Mouse (Mus musculus): ENCODE measurements around the gene Lst1. TPM values are rescaled to one million over a fixed set of nuclear protein-coding genes. Genes with fewer than 3 reads are reported as not detected.
A peak's percentile ranks its signal among the peaks of the same experiment; 100 is the strongest.
"Not testable (repeated sequence)": the region's sequence is repeated elsewhere in the genome, so short reads cannot be mapped to it uniquely, and the experiment has no call there.

Lst1 gene
- 1 to 10 TPM; 3.5 to 4.1 TPM for total RNA-seq (2021)
- long read RNA-seq, experiment 1, result 0 reads
- long read RNA-seq, experiment 2, partial matches to known transcripts, result 0 of 2 reads
- long read RNA-seq, experiment 2, other reads (novel, unspliced or antisense), result 0 of 2 reads

DNA sequence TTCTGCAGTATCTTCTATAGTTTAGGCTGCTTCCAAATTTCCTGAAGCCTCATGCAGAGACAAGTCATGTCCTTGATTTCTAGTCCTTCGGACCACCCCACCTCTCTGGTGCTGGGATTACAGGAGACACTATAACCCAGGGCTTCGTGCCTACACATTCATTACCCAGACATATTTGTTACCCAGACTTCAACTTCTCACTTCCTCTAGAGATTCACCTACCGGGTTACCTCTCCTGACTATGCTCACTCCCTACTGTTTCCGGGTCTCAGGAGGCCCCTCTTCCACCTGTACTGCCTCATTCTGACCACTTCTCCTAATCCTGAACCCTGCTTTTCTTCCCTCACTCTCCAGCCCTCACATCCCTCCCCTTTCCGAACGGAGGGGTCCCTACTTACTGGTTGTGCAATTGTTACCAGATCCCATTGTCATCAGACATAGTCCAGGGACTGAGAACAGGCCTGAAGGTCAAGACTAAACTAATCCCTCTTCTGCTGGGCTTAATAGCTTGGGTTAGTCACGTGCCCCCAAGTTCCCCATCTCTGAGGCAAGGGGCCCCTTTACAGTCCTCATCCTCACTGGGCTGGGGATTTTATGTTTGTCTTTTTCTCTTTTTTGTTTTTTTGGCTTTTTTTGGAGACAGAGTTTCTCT is at the start of gene Lst1:
Gene Lst1, minus strand, starts transcription at position 481 of the 652 bp plus-strand sequence.
- DNase-seq (ENCODE audit: low spot score in 2 of 2), result no peak

DNA sequence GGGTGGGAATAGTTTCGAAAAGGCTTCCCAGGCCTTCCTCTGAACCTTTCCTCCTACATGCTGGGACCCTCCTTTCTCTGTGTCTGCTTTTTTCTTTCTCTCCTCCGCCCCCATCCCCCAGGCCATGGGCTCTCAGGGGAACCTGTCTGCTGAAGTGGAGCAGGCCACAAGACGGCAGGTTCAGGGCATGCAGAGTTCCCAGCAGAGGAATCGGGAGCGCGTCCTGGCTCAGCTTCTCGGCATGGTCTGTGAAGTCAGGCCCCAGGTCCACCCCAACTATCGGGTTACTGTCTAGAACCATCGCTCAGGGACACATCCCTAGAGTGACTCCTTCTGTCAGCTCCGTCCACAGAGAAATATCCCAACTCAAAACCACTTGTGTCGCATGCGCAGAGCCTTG is 49.3 kb upstream of the Lst1 start:
- no peak for DNase-seq (ENCODE audit: low spot score in 2 of 2)

DNA sequence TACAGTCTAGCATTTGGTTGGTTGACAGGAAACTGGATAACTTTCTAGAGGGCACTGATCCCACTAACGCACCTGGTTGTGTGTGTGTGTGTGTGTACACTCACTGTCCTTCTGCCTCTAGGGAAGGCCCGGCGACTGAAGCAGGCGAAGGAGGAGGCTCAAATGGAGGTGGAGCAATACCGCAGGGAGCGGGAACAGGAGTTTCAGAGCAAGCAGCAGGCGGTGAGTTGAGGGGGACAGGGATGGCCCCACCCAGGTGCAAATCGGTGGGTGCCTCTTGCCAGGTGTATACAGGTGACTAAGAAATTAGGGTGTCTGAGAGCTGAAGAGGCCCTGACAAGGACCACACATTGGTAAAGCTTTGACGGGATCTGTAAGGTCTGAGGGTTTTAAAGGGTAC is 48.8 kb upstream of the Lst1 start:
- DNase-seq (ENCODE audit: low spot score in 2 of 2), result no peak

DNA sequence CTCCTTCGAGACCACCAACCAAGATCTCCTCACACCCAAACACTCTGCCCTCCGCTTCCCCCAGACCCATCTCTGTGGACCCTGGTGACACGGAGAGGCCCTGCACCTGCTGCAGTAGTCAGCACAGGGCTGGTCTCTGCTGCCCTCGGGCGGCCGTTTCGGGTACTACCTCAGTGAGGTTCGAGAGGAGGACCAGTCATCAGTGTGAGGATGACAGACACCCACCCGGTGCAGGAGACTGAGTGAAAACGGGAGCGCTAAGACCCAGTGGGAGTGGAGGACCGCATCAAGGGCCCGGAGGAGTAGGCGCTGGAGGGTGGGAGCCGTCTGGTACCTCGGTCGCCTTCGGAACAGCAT is 48.1 kb upstream of the Lst1 start:
- peak; percentile 99 to 100 for DNase-seq (ENCODE audit: low spot score in 2 of 2)

- DNase-seq (ENCODE audit: low spot score in 2 of 2), result peak; percentile 76 to 77
Observed at GRCm38 (mm10) chr17:35235614-35236389, 47.6 kb upstream of the Lst1 start, which contains the start of gene Nfkbil1. TSS of gene Nfkbil1 (minus strand) at chr17:35235792.

GRCm38 (mm10) chr17:35234903-35235302 is 46.7 kb upstream of the Lst1 start:
- peak; percentile 52 to 56 for DNase-seq (ENCODE audit: low spot score in 2 of 2)

GRCm38 (mm10) chr17:35234090-35234489 is 45.9 kb upstream of the Lst1 start:
- DNase-seq (ENCODE audit: low spot score in 2 of 2), result not testable (repeated sequence)

GRCm38 (mm10) chr17:35233114-35233980 is 45.1 kb upstream of the Lst1 start, which contains the start of gene Atp6v1g2:
TSS of gene Atp6v1g2 (plus strand) at chr17:35233660.
- no peak for DNase-seq (ENCODE audit: low spot score in 2 of 2)

GRCm38 (mm10) chr17:35232659-35233058 is 44.4 kb upstream of the Lst1 start:
- no peak for DNase-seq (ENCODE audit: low spot score in 2 of 2)

DNA sequence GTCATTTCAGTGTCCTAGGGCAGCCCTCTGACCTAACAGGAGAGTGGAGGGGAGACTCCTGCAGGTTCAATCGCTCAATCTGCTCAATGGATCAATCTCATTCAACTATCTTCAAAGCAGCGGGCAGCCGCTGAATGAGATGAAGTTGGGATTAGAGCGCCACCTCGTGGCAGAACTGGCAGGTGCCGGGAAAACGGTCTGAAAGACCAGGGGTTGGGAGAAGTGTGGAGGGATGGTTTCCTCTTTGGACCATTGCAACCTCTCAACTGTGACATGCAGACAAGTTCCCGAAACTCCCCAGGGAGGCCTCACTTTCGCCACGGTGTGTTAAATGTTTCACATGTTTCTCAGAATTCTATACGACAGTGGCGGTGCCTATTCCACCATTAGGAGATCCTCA is 43.8 kb upstream of the Lst1 start:
- peak; percentile 89 to 93 for DNase-seq (ENCODE audit: low spot score in 2 of 2)

GRCm38 (mm10) chr17:35231022-35231421 is 42.8 kb upstream of the Lst1 start:
- DNase-seq (ENCODE audit: low spot score in 2 of 2), result no peak

GRCm38 (mm10) chr17:35226561-35227046 is 38.4 kb upstream of the Lst1 start:
- no peak for DNase-seq (ENCODE audit: low spot score in 2 of 2)

- no peak for DNase-seq (ENCODE audit: low spot score in 2 of 2)
Observed at GRCm38 (mm10) chr17:35225456-35225855, 37.2 kb upstream of the Lst1 start.

GRCm38 (mm10) chr17:35224641-35225040 is 36.4 kb upstream of the Lst1 start:
- no peak for DNase-seq (ENCODE audit: low spot score in 2 of 2)

DNA sequence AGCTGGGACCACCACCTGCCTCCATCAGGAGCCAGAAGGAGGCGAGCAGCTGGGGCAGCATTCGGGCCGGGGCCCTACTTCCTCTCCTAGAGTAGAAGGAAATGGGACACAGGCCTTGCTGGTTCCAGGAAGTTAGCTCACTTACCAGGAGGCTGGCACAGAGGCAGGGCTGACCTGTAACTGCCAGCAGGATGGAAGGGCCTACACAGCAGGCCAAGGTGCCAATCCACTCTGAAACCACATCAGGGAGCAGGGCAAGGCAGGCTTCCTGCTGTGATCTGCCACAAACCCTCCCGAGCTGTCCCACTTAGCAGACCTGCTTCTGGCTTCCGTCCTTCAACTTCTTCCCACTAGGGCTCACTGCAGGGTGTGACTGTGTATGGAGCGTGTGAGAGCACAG is 34.1 kb upstream of the Lst1 start:
- no peak for DNase-seq (ENCODE audit: low spot score in 2 of 2)

GRCm38 (mm10) chr17:35220156-35220952 is 32.1 kb upstream of the Lst1 start, which contains the start of gene Gm16181:
TSS of gene Gm16181 (plus strand) at chr17:35220834.
- DNase-seq (ENCODE audit: low spot score in 2 of 2), result no peak

- DNase-seq (ENCODE audit: low spot score in 2 of 2), result no peak
Observed at GRCm38 (mm10) chr17:35219601-35220041, 31.4 kb upstream of the Lst1 start.

DNA sequence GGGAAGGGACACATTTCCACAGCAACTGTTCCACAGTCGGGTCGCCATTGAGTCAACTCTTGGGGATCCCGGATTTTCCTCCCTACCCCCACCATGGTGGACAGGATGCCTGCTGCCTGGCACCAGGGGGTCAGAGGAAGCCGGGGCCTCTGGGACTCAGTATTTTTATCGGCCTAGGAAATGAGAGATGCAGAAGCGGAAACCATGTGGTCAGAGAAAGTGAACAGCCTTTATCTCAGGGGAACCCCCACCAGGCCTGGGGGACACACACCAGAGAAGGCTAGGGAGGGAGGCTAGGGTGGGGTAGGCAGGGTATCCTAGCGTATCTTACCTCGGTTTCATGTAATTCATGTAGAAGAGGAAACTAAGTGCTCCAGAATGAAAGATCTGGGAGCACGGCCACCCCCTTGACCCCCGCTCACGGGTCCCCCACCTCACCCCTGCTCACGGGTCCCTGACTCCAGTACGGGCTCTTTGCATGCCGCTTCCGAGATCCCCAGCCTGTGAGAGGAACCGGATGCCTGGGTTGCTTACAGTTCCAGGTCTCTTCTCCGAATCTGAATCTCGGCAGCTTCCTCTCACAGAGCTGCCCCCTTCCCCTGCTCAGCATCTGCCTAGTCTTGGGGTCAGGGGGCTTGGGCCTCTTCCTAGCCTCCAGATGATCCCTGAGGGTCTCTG is 30.4 kb upstream of the Lst1 start:
- no peak for DNase-seq (ENCODE audit: low spot score in 2 of 2)

DNA sequence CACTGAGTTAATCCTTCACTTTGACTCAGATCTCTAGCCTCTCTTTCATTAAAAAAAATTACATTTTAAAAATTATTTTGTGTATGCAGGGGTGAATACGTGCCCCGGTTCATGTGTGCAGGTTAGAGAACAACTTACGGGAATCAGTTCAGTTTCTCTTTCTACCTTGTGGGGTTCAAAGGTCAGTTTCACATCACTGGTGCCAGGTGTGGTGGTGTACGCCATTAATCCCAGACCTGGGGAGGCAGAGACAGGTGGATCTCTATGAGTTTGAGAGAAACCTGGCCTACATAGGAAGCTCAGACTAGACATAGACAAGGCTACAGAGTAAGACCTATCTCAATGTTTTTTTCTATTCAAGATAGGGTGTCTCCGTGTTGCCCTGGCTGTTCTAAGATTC is 24.8 kb upstream of the Lst1 start:
- no peak for DNase-seq (ENCODE audit: low spot score in 2 of 2)

DNA sequence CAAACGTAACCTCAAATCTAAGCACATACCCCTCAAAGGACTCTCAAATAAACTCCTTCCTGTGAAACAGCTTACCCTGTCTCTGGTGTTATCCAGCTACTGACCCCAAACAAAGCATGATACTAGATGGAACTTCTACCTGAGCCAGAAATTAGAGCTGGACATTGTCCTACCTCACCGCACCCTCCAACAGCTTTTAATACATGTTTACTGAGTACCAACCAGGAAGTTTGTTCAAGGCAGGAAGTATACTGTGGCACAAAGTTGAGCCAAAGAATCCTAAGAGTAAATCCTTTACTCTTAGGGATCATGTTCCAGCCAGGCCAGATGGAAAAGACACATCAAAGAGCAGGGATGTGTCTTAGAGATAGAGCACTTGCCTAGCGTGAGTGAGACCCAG is 22.4 kb upstream of the Lst1 start:
- no peak for DNase-seq (ENCODE audit: low spot score in 2 of 2)

All from adrenal gland, adult 18-20 months (tissue).